In the genomic region with DNA sequence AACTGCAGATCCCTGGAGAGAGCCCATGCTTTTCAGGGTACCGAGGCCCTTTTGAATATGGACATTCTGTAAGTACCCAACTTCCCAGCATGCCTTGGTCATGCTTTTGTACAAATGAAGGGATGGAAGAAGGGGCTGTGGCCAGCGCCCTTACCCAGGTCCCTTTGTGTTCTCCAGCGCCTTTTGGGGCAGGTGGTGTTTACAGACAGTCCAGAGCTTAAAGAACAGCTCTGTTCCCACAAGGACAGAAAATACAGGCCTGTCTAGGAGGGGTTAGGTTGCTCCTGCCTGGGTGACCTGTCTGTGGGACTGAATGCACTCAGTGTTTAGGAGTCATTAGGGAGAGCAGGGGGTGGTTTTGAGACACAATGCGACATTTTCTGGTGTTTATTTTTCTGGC, we compare ENCODE assay signal across 8 mouse cellular contexts. TPM values are rescaled to one million over a fixed set of nuclear protein-coding genes. Genes with fewer than 3 reads are reported as not detected.
DNase-seq lines count a peak whose midpoint lies in the region; ATAC-seq and TF ChIP-seq lines count a peak whose summit lies in the region.
"Had no signal": no experiment of that assay in that cellular context is flagged by ENCODE, and none has a peak within 500 bp of the region (broad histone marks: within the 10 kb centered on the region; RNA-seq: fewer than 3 reads in every experiment).

No protein-coding gene starts in this region.

- H3K4me2 ChIP-seq in CH12.LX (ENCODE audit: insufficient read depth, low read depth, poor library complexity, severe bottlenecking): peak overlapping the region; percentile 87; the same call in 1 of the 2 replicates
- 0 out of 2 replicates have a peak overlapping the region, but pooled peaks have one; percentile 4 for H3K4me2 ChIP-seq in hindbrain, embryonic 11.5 days (replicated peaks; ENCODE audit: low read depth, low read length)
- peak overlapping the region; percentile 19 for H3K4me2 ChIP-seq in midbrain, embryonic 11.5 days

- TF ChIP-seq RAD21 in CH12.LX (IDR thresholded peaks at IDR 0.05; ENCODE audit: low read depth, low read length): no peak

- H3K79me2 ChIP-seq in CH12.LX (replicated peaks; ENCODE audit: control insufficient read depth, extremely low read depth, insufficient read depth, poor library complexity, severe bottlenecking): peaks cover 99% of the 10 kb centered on the region

- 24% methylated on average over 4 of the region's 4 CpGs for WGBS in hindbrain, embryonic 11.5 days
- 22% methylated on average over 4 of the region's 4 CpGs for WGBS in midbrain, embryonic 11.5 days

- H3K9me3 ChIP-seq in CH12.LX (replicated peaks; ENCODE audit: low read length) (peaks cover 5% of the 10 kb centered on the region), E14TG2a.4 (ENCODE audit: low read length) (0 out of 2 replicates have a peak, but pooled peaks cover 2% of the 10 kb centered on the region)
- no peaks in the 10 kb centered on the region for H3K9me3 ChIP-seq in hindbrain, embryonic 11.5 days (ENCODE audit: control insufficient read depth, low read length)
- H3K9me3 ChIP-seq in midbrain, embryonic 11.5 days (ENCODE audit: control insufficient read depth, low read length): no peaks in the 10 kb centered on the region

- dilution Hi-C loops in CH12.LX (cut with MboI; ENCODE audit: extremely low pct_ligation_motif_present, extremely low pct_unique_long_range_greater_than_20kb, low sequenced_read_pairs): no loop called here

- H3K4me3 ChIP-seq in CH12.LX (replicated peaks in 1 of 3; ENCODE audit: low read depth in 2 of 3, low read length in 2 of 3, poor library complexity in 1 of 3): no peak overlapping the region
- H3K4me3 ChIP-seq in E14TG2a.4 (replicated peaks; ENCODE audit: low read length): peak overlapping the region; percentile 64
- H3K4me3 ChIP-seq in hindbrain, embryonic 11.5 days (ENCODE audit: low read depth, low read length): no peak overlapping the region
- no peak overlapping the region for H3K4me3 ChIP-seq in midbrain, embryonic 11.5 days (ENCODE audit: low read depth, low read length)

- peaks cover 30 to 68% of the 10 kb centered on the region in 2 experiments for H3K4me1 ChIP-seq in CH12.LX (ENCODE audit: control insufficient read depth in 1 of 2, insufficient read depth in 2 of 2)
- peaks cover 97% of the 10 kb centered on the region for H3K4me1 ChIP-seq in E14TG2a.4 (replicated peaks; ENCODE audit: low read depth, low read length)
- peaks cover 29% of the 10 kb centered on the region for H3K4me1 ChIP-seq in hindbrain, embryonic 11.5 days (replicated peaks; ENCODE audit: control insufficient read depth, insufficient read depth, low read length)
- peaks cover 59% of the 10 kb centered on the region for H3K4me1 ChIP-seq in midbrain, embryonic 11.5 days (ENCODE audit: control insufficient read depth, insufficient read depth, low read length)

- no peak overlapping the region for H3K27ac ChIP-seq in CH12.LX (ENCODE audit: insufficient read depth, low read depth)
- H3K27ac ChIP-seq in hindbrain, embryonic 11.5 days (ENCODE audit: low read depth, low read length): peak overlapping the region; percentile 40; the same call in 1 of the 2 replicates
- H3K27ac ChIP-seq in midbrain, embryonic 11.5 days (ENCODE audit: low read depth, low read length): peak overlapping the region; percentile 41

- DNase-seq in CH12.LX (ENCODE audit: extremely low read depth): no peak
- DNase-seq in hindbrain, embryonic 11.5 days (ENCODE audit: low spot score): no peak
- no peak for DNase-seq in midbrain, embryonic 11.5 days (ENCODE audit: low spot score, missing footprints)
- DNase-seq in urinary bladder, postnatal 14 days (ENCODE audit: low spot score): no peak
- DNase-seq in thymus, postnatal 0 days (ENCODE audit: low spot score): no peak
- no peak for DNase-seq in spleen, adult 12 weeks (ENCODE audit: low spot score)
- DNase-seq: thymus, adult 2 months had no signal

- in situ Hi-C loops in CH12.LX (cut with MboI; ENCODE audit: low pct_ligation_motif_present, low pct_unique_long_range_greater_than_20kb, low sequenced_read_pairs): no loop called here

- no peak for ATAC-seq in hindbrain, embryonic 11.5 days (ENCODE audit: low FRiP score)
- ATAC-seq in midbrain, embryonic 11.5 days (ENCODE audit: low FRiP score): 0 out of 2 replicates have a peak, but pooled peaks have one; percentile 28

- H3K27me3 ChIP-seq in CH12.LX (replicated peaks) (no peaks in the 10 kb centered on the region), E14TG2a.4 (ENCODE audit: insufficient read depth, low read length) (no peaks in the 10 kb centered on the region)
- H3K27me3 ChIP-seq in hindbrain, embryonic 11.5 days (ENCODE audit: control insufficient read depth, insufficient read depth, low read length): no peaks in the 10 kb centered on the region
- H3K27me3 ChIP-seq in midbrain, embryonic 11.5 days (ENCODE audit: control insufficient read depth, insufficient read depth, low read length): no peaks in the 10 kb centered on the region

- H3K36me3 ChIP-seq in CH12.LX (replicated peaks in 1 of 2; ENCODE audit: control insufficient read depth in 1 of 2, insufficient read depth in 1 of 2, low read length in 1 of 2) (peaks cover 0 to 47% of the 10 kb centered on the region in 2 experiments), E14TG2a.4 (ENCODE audit: insufficient read depth, low read length) (peaks cover 31% of the 10 kb centered on the region)
- no peaks in the 10 kb centered on the region for H3K36me3 ChIP-seq in hindbrain, embryonic 11.5 days (ENCODE audit: control insufficient read depth, insufficient read depth, low read length)
- peaks cover 2% of the 10 kb centered on the region; the same call in 1 of the 2 replicates for H3K36me3 ChIP-seq in midbrain, embryonic 11.5 days (ENCODE audit: control insufficient read depth, insufficient read depth, low read length)

- no peak for TF ChIP-seq CTCF in CH12.LX (conservative IDR thresholded peaks at IDR 0.05 in 1 of 2, IDR thresholded peaks at IDR 0.05 in 1 of 2; ENCODE audit: low read depth in 2 of 2, low read length in 2 of 2)
- no peak for TF ChIP-seq CTCF in E14TG2a.4 (conservative IDR thresholded peaks at IDR 0.05; ENCODE audit: low read length)

- no peak for TF ChIP-seq POLR2A in CH12.LX (IDR thresholded peaks at IDR 0.05; ENCODE audit: low read depth, low read length)

- no peak overlapping the region for H3K9ac ChIP-seq in CH12.LX (ENCODE audit: insufficient read depth, low read depth)
- no peak overlapping the region for H3K9ac ChIP-seq in hindbrain, embryonic 11.5 days (ENCODE audit: low read depth, low read length)
- H3K9ac ChIP-seq in midbrain, embryonic 11.5 days (ENCODE audit: low read length): peak overlapping the region; percentile 33

- no peak for TF ChIP-seq EP300 in CH12.LX (IDR thresholded peaks at IDR 0.05; ENCODE audit: low read length)

TF ChIP-seq in CH12.LX, 34 proteins besides CTCF, POLR2A, EP300 and RAD21:
- no peak for TF ChIP-seq ZC3H11A (IDR thresholded peaks at IDR 0.05; ENCODE audit: low read depth, low read length)
- TF ChIP-seq MXI1 (IDR thresholded peaks at IDR 0.05; ENCODE audit: low read depth, low read length): no peak
- no peak for TF ChIP-seq IRF4 (IDR thresholded peaks at IDR 0.05; ENCODE audit: low read depth, low read length)
- no peak for TF ChIP-seq ETS1 (conservative IDR thresholded peaks at IDR 0.05; ENCODE audit: low read depth, low read length)
- no peak for TF ChIP-seq NELFE (IDR thresholded peaks at IDR 0.05; ENCODE audit: low read depth, low read length)
- no peak for TF ChIP-seq E2F4 (IDR thresholded peaks at IDR 0.05; ENCODE audit: insufficient replicate concordance, low read depth, low read length)
- no peak for TF ChIP-seq CHD2 (IDR thresholded peaks at IDR 0.05; ENCODE audit: low read length)
- TF ChIP-seq JUND (conservative IDR thresholded peaks at IDR 0.05; ENCODE audit: low read depth, low read length): no peak
- TF ChIP-seq HCFC1 (IDR thresholded peaks at IDR 0.05; ENCODE audit: low read depth, low read length): no peak
- no peak for TF ChIP-seq USF1 (IDR thresholded peaks at IDR 0.05; ENCODE audit: low read depth, low read length)
- no peak for TF ChIP-seq MYC (IDR thresholded peaks at IDR 0.05; ENCODE audit: low read depth, low read length)
- TF ChIP-seq GABPA (IDR thresholded peaks at IDR 0.05; ENCODE audit: insufficient replicate concordance, low read depth, low read length): no peak
- TF ChIP-seq BHLHE40 (IDR thresholded peaks at IDR 0.05; ENCODE audit: low read depth, low read length): no peak

RNA-seq across cellular contexts. Expression of a gene that starts 6.4 kb away (rescaled TPM):
- 34.3 and 42.2 TPM in 2 replicates for total RNA-seq in CH12.LX (2012; rRNA removed)
- total RNA-seq in CH12.LX (2014; rRNA removed): 7.6 TPM in 2 replicates
- 54.7 and 59.9 TPM in 2 replicates for polyA plus RNA-seq in CH12.LX (2012; ENCODE audit: insufficient read length, low read depth)
- polyA plus RNA-seq in hindbrain, embryonic 11.5 days (2014; fragmentation: Nextera tagmentation; extraction: Ambion mirVana): 57.6 and 69.0 TPM in 2 replicates
- polyA plus RNA-seq in midbrain, embryonic 11.5 days (2014; fragmentation: Nextera tagmentation; extraction: Ambion mirVana): 52.6 and 64.1 TPM in 2 replicates
- polyA plus RNA-seq in thymus, postnatal 0 days (2015; fragmentation: Nextera tagmentation; extraction: Ambion mirVana): 22.5 and 33.6 TPM in 2 replicates

Comparison
In these comparisons a context has a peak if more than half of its experiments do, and no peak if none do; other contexts are left out.
1. H3K4me2 ChIP-seq: peak in every context shown above with its lines; median percentile 87 in CH12.LX; 19 in midbrain, embryonic 11.5 days; 4 in hindbrain, embryonic 11.5 days.